Mouse (Mus musculus): ENCODE data around the gene Lin54. TPM values are rescaled to one million over a fixed set of nuclear protein-coding genes. Genes with fewer than 3 reads are reported as not detected.

Lin54 gene
- polyA plus RNA-seq, 2 experiments = 8.5 to 11.0 TPM

DNA sequence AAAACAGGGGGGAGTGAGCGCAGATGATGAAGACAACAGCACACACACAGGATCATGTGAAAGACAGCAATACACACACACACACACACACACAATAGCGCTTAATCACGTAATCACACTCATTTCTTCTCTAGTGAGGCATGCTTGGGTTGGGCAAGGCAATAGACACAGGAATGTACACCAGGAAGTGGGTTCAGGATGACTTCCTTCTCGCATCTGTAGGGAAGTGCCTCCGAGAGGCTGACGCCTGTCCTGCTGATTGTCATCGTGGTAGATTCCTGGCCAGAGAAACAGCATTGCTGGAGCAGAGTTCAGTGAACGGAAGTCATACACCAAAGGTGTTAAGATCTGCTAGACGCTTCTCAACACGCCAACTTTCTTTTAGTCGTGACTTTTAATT lies 8.8 kb upstream of the Lin54 start:
- Histone ChIP-seq H3K4me3 (ENCODE audit: insufficient read depth in 1 of 2, low read depth in 2 of 2, low read length in 2 of 2) (no peak overlapping the region), H3K4me1 (replicated peaks; ENCODE audit: control insufficient read depth in 2 of 2, insufficient read depth in 2 of 2, low read length in 1 of 2) (peaks cover 0 to 7% of the 10 kb centered on the region in 2 experiments; a peak in 1 of 4 replicates), H3K27me3 (ENCODE audit: control insufficient read depth, insufficient read depth, low read length) (no peaks in the 10 kb centered on the region), H3K27ac (no peak overlapping the region), H3K9me3 (ENCODE audit: control insufficient read depth, low read length) (no peaks in the 10 kb centered on the region), H3K4me2 (ENCODE audit: low read depth) (no peak overlapping the region), H3K36me3 (replicated peaks; ENCODE audit: control insufficient read depth, insufficient read depth, low read depth) (no peaks in the 10 kb centered on the region), H3K9ac (replicated peaks) (no peak overlapping the region)
- 23% methylated on average over 11 of the region's 11 CpGs for WGBS (ENCODE audit: insufficient replicate concordance)
- DNase-seq (ENCODE audit: low read depth in 3 of 3, low spot score in 3 of 3) = no peak
- TF ChIP-seq CTCF (IDR thresholded peaks at IDR 0.05; ENCODE audit: low read depth) = no peak
- no peak for TF ChIP-seq EP300 (IDR thresholded peaks at IDR 0.05; ENCODE audit: low read depth)
- ATAC-seq (ENCODE audit: insufficient read depth) = no peak

DNA sequence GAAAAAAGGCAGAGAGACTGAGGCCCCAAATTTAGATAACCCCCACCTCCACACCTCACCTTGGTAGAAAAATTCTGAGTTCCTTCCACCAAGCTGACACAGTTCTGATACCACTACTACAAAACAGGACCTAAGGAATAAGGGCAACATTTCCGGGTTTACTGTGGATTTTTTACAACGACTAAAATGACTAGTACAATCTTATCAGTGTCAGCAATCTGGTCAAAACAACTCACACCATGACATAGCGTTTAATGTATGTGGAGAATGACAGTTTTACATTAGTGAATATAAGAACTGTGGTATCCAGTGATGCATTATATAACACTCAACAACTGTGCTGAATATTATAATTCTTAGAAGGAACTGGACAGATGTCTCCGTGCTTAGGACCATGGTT lies 828 bp upstream of the Lin54 start:
- WGBS (ENCODE audit: insufficient replicate concordance) = 32% methylated on average over 4 of the region's 4 CpGs
- TF ChIP-seq EP300 (IDR thresholded peaks at IDR 0.05; ENCODE audit: low read depth) = no peak
- TF ChIP-seq CTCF (IDR thresholded peaks at IDR 0.05; ENCODE audit: low read depth) = no peak
- no peak overlapping the region; the same call in 1 of the 2 replicates for H3K9ac ChIP-seq (replicated peaks)
- no peaks in the 10 kb centered on the region for H3K36me3 ChIP-seq (replicated peaks; ENCODE audit: control insufficient read depth, insufficient read depth, low read depth)
- peaks cover 11 to 18% of the 10 kb centered on the region in 2 experiments for H3K4me1 ChIP-seq (replicated peaks; ENCODE audit: control insufficient read depth in 2 of 2, insufficient read depth in 2 of 2, low read length in 1 of 2)
- ATAC-seq (ENCODE audit: insufficient read depth) (no peak), DNase-seq (ENCODE audit: low read depth in 3 of 3, low spot score in 3 of 3) (no peak)
- no peak overlapping the region; a peak in 1 of 4 replicates for H3K4me3 ChIP-seq (ENCODE audit: insufficient read depth in 1 of 2, low read depth in 2 of 2, low read length in 2 of 2)
- H3K9me3 ChIP-seq (ENCODE audit: control insufficient read depth, low read length) = no peaks in the 10 kb centered on the region
- H3K4me2 ChIP-seq (ENCODE audit: low read depth) = peak overlapping the region; percentile 66
- no peaks in the 10 kb centered on the region for H3K27me3 ChIP-seq (ENCODE audit: control insufficient read depth, insufficient read depth, low read length)
- no peak overlapping the region; the same call in 1 of the 2 replicates for H3K27ac ChIP-seq

DNA sequence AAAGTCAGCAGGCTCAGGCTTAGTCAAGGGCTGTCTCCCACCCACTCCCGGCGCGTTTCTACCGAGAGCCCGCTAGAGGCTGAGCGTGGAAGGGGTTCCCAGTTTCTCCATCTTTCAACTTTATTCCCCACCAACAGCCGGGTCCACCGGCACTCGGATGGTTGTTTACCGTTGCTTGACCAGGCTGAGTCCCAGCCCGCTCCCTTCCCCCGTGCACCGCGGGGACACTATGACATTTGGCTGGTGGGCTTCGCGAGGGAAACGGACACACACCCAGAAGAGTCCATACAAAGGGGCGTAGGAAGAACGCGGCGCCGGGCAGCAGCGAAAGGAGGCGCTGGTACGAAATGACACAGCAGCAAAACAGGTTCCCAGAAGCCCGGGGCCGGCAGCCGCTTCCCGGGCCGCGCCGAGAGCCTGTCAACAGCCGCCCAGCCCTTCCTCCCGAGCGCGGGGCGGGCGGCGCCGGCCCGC lies 571 bp downstream of the Lin54 start:
- WGBS (ENCODE audit: insufficient replicate concordance) = under 1% methylated on average over 32 of the region's 41 CpGs
- Histone ChIP-seq H3K9ac (replicated peaks) (peak overlapping the region; percentile 96), H3K27ac (peak overlapping the region; percentile 96), H3K27me3 (ENCODE audit: control insufficient read depth, insufficient read depth, low read length) (no peaks in the 10 kb centered on the region), H3K4me3 (ENCODE audit: insufficient read depth in 1 of 2, low read depth in 2 of 2, low read length in 2 of 2) (peak overlapping the region; percentile 92), H3K9me3 (ENCODE audit: control insufficient read depth, low read length) (no peaks in the 10 kb centered on the region), H3K36me3 (replicated peaks; ENCODE audit: control insufficient read depth, insufficient read depth, low read depth) (no peaks in the 10 kb centered on the region), H3K4me1 (replicated peaks; ENCODE audit: control insufficient read depth in 2 of 2, insufficient read depth in 2 of 2, low read length in 1 of 2) (peaks cover 13 to 18% of the 10 kb centered on the region in 2 experiments), H3K4me2 (ENCODE audit: low read depth) (peak overlapping the region; percentile 91)
- peak; percentile 62; the same call in 1 of the 2 replicates for ATAC-seq (ENCODE audit: insufficient read depth)
- DNase-seq (ENCODE audit: low read depth in 3 of 3, low spot score in 3 of 3) = peak in 1 of 3 experiments; percentile 49
- peak; percentile 40 for TF ChIP-seq CTCF (IDR thresholded peaks at IDR 0.05; ENCODE audit: low read depth)
- no peak for TF ChIP-seq EP300 (IDR thresholded peaks at IDR 0.05; ENCODE audit: low read depth)

DNA sequence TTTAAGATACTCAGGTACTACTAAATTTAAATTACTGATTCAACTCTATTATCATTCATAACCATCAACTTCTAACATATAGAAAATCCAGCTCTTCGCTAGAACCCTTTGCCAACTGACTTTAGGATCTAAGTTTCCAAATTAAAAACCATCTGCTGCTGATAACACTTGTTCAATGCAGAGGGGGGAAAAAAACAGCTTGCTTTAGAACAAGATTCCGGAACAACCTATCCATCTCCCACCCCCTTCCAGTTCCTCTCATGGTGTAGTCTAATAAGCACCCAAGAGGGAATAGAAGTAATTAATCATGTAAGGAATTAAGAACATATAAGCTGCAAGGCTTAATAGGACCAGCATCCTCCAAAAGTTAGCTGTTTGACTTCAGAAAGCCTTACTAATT lies 1.2 kb downstream of the Lin54 start:
- Histone ChIP-seq H3K27ac (peak overlapping the region; percentile 96), H3K4me1 (replicated peaks; ENCODE audit: control insufficient read depth in 2 of 2, insufficient read depth in 2 of 2, low read length in 1 of 2) (peaks cover 13 to 18% of the 10 kb centered on the region in 2 experiments)
- 5% methylated on average over 2 of the region's 2 CpGs for whole genome bisulfite sequencing (ENCODE audit: insufficient replicate concordance)

DNA sequence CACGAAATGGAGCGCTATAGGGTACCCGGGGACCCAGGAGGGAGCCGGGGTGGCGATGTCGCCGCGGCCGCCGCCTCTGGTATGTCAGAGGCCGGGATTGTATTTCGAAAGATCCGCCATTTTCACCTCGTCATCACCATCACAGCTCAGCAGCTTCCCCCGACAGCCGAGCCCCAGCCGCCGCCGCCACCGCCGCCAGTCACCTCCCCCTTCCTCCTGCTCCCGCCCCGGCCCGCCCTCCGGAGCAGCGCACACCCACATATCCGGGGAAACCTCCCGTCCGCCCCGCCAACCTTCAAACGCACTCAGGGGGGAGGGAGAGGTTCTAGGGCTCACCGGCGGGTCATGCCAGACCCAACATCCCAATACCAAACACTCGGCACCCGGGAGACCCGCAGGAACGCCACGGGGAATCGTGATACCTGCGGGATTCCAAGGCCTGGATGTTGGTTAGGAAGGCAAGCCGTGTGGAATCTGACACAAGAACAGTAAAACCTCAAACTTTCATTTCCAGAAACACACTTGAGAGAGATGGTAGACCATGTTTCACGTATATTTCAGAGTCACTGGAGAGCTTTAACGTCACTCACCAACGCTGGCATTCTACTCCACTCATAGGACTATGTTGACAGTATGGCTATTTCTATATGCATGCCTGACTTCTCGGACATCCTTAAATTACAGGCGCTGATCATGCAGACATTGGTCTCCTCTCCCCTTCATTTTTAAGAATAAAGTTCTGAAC lies 1.8 kb downstream of the Lin54 start:
- peak overlapping the region; percentile 92 for H3K4me3 ChIP-seq (ENCODE audit: insufficient read depth in 1 of 2, low read depth in 2 of 2, low read length in 2 of 2)
- H3K27ac ChIP-seq = peak overlapping the region; percentile 96

More for the DNA sequence above, 1.2 kb downstream of the Lin54 start:
- DNase-seq (ENCODE audit: low read depth in 3 of 3, low spot score in 3 of 3) = no peak
- H3K9ac ChIP-seq (replicated peaks) = peak overlapping the region; percentile 96
- H3K4me3 ChIP-seq (ENCODE audit: insufficient read depth in 1 of 2, low read depth in 2 of 2, low read length in 2 of 2) = peak overlapping the region; percentile 92
- H3K4me2 ChIP-seq (ENCODE audit: low read depth) = peak overlapping the region; percentile 91
- ATAC-seq (ENCODE audit: insufficient read depth) = no peak
- H3K36me3 ChIP-seq (replicated peaks; ENCODE audit: control insufficient read depth, insufficient read depth, low read depth) = no peaks in the 10 kb centered on the region
- no peak for TF ChIP-seq CTCF (IDR thresholded peaks at IDR 0.05; ENCODE audit: low read depth)
- TF ChIP-seq EP300 (IDR thresholded peaks at IDR 0.05; ENCODE audit: low read depth) = no peak
- H3K9me3 ChIP-seq (ENCODE audit: control insufficient read depth, low read length) = no peaks in the 10 kb centered on the region
- H3K27me3 ChIP-seq (ENCODE audit: control insufficient read depth, insufficient read depth, low read length) = no peaks in the 10 kb centered on the region

More for the DNA sequence above, 1.8 kb downstream of the Lin54 start:
- H3K9ac ChIP-seq (replicated peaks) = peak overlapping the region; percentile 96
- no peaks in the 10 kb centered on the region for H3K36me3 ChIP-seq (replicated peaks; ENCODE audit: control insufficient read depth, insufficient read depth, low read depth)
- TF ChIP-seq CTCF (IDR thresholded peaks at IDR 0.05; ENCODE audit: low read depth) (no peak), EP300 (IDR thresholded peaks at IDR 0.05; ENCODE audit: low read depth) (no peak)
- DNase-seq (ENCODE audit: low read depth in 3 of 3, low spot score in 3 of 3) (peak; percentile 75 to 80 (median 78)), ATAC-seq (ENCODE audit: insufficient read depth) (peak; percentile 80)
- no peaks in the 10 kb centered on the region for H3K9me3 ChIP-seq (ENCODE audit: control insufficient read depth, low read length)
- H3K27me3 ChIP-seq (ENCODE audit: control insufficient read depth, insufficient read depth, low read length) = no peaks in the 10 kb centered on the region
- WGBS (ENCODE audit: insufficient replicate concordance) = under 1% methylated on average over 46 of the region's 46 CpGs
- H3K4me2 ChIP-seq (ENCODE audit: low read depth) = peak overlapping the region; percentile 91
- peaks cover 13 to 18% of the 10 kb centered on the region in 2 experiments for H3K4me1 ChIP-seq (replicated peaks; ENCODE audit: control insufficient read depth in 2 of 2, insufficient read depth in 2 of 2, low read length in 1 of 2)
